Mouse (Mus musculus): Measurements from ENCODE around the gene Cadm1.

Gene Cadm1

GRCm38 (mm10) chr9:47608441-47608840 is 78.5 kb downstream of the Cadm1 start:
- in situ Hi-C loops (cut with MboI, MseI) = no loop called here

- in situ Hi-C loops (cut with MboI, MseI) = no loop called here
Observed at GRCm38 (mm10) chr9:47608921-47609320, 78.9 kb downstream of the Cadm1 start.

- in situ Hi-C loops (cut with MboI, MseI) = no loop called here
Observed at GRCm38 (mm10) chr9:47609443-47609842, 79.5 kb downstream of the Cadm1 start.

GRCm38 (mm10) chr9:47610316-47610715 is 80.3 kb downstream of the Cadm1 start:
- in situ Hi-C loops (cut with MboI, MseI) = no loop called here

- in situ Hi-C loops (cut with MboI, MseI) = no loop called here
Observed at GRCm38 (mm10) chr9:47612894-47613412, 83.0 kb downstream of the Cadm1 start.

- in situ Hi-C loops (cut with MboI, MseI) = no loop called here
Observed at GRCm38 (mm10) chr9:47615049-47615448, 85.1 kb downstream of the Cadm1 start.

GRCm38 (mm10) chr9:47616391-47616790 is 86.4 kb downstream of the Cadm1 start:
- in situ Hi-C loops (cut with MboI, MseI) = no loop called here

- in situ Hi-C loops (cut with MboI, MseI) = no loop called here
Observed at GRCm38 (mm10) chr9:47619501-47620029, 89.6 kb downstream of the Cadm1 start.

GRCm38 (mm10) chr9:47623447-47624445 is 93.8 kb downstream of the Cadm1 start:
- in situ Hi-C loops (cut with MboI, MseI) = no loop called here

- in situ Hi-C loops (cut with MboI, MseI) = no loop called here
Observed at GRCm38 (mm10) chr9:47624565-47625520, 94.9 kb downstream of the Cadm1 start.

- in situ Hi-C loops (cut with MboI, MseI) = no loop called here
Observed at GRCm38 (mm10) chr9:47625621-47626210, 95.7 kb downstream of the Cadm1 start.

GRCm38 (mm10) chr9:47627966-47628365 is 98.0 kb downstream of the Cadm1 start:
- in situ Hi-C loops (cut with MboI, MseI) = no loop called here

GRCm38 (mm10) chr9:47628550-47628949 is 98.6 kb downstream of the Cadm1 start:
- in situ Hi-C loops (cut with MboI, MseI) = no loop called here

GRCm38 (mm10) chr9:47634695-47635094 is 104.7 kb downstream of the Cadm1 start:
- in situ Hi-C loops (cut with MboI, MseI) = no loop called here

- in situ Hi-C loops (cut with MboI, MseI) = no loop called here
Observed at GRCm38 (mm10) chr9:47642663-47643062, 112.7 kb downstream of the Cadm1 start.

GRCm38 (mm10) chr9:47645056-47645455 is 115.1 kb downstream of the Cadm1 start:
- in situ Hi-C loops (cut with MboI, MseI) = no loop called here

GRCm38 (mm10) chr9:47651431-47651830 is 121.5 kb downstream of the Cadm1 start:
- in situ Hi-C loops (cut with MboI, MseI) = no loop called here

- in situ Hi-C loops (cut with MboI, MseI) = no loop called here
Observed at GRCm38 (mm10) chr9:47652203-47652602, 122.2 kb downstream of the Cadm1 start.

- in situ Hi-C loops (cut with MboI, MseI) = no loop called here
Observed at GRCm38 (mm10) chr9:47652936-47653335, 123.0 kb downstream of the Cadm1 start.

GRCm38 (mm10) chr9:47659366-47660090 is 129.6 kb downstream of the Cadm1 start:
- in situ Hi-C loops (cut with MboI, MseI) = no loop called here
